Mouse (Mus musculus) heart, postnatal 0 days (tissue): Measurements from ENCODE around the gene Wnt2b.

Source experiments
- CTCF ChIP-seq: IDR thresholded peaks from 2 replicates; pipeline ENCODE4 v1.5.1; 2016; ENCODE audit warnings: antibody characterized with exemption, control low read depth, low read depth
- EP300 ChIP-seq: IDR thresholded peaks from 2 replicates; pipeline ENCODE4 v1.6.1; 2016; ENCODE audit warnings: antibody characterized with exemption, low read depth

DNA sequence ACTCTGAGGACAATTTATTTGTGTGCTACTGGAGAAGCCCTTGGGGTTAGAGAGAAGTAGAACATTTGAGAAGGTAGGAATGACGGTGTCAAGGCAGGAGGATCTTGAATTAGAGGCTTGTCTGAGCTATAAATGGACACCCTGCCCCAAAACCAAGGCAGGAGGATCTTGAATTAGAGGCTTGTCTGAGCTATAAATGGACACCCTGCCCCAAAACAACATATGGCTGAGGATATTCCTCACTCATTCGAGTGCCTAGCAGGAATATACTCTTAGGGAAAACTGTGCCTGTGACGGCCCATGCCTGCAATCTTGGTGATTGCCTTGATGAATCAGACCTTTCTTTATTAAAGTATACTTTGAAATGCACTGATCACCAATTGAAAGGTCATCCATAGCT lies 55.7 kb downstream of the Wnt2b start:
- TF ChIP-seq CTCF (no peak), EP300 (no peak)
